Mouse (Mus musculus): ENCODE results near the gene Msi2.

DNA sequence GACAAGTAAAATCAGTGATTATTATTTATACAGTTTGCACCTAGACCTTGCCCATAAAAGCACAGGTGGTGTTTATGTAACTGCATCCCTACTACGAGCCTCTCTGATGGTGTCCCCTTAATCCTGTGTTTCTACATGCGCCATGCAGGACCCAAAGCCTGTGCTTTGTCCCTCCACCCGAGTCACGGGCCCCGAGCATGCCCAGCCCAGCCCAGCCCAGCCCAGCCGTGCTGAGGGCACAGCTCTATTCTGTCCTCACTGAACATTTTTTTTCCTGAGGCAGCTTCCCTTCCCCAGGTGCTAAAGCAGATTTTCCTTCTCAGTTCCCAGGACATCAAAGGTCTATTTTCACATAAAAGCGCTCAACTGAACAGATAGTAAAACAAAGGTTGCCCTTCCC lies 41.0 kb downstream of the Msi2 start:
- TF ChIP-seq CTCF (IDR thresholded peaks at IDR 0.05; ENCODE audit: control insufficient read depth, insufficient read depth, low read length) = no peak
- TF ChIP-seq POLR2A (IDR thresholded peaks at IDR 0.05; ENCODE audit: borderline replicate concordance, control insufficient read depth, low read depth, low read length) = no peak
